Mouse (Mus musculus) midbrain, embryonic 12.5 days (tissue): Measurements from ENCODE around the gene Olfr1309. TPM values are rescaled to one million over a fixed set of nuclear protein-coding genes. Genes with fewer than 3 reads are reported as not detected.
"Not testable (repeated sequence)": the region's sequence is repeated elsewhere in the genome, so short reads cannot be mapped to it uniquely, and the experiment has no call there.

ENCODE experiments used
- ATAC-seq: fragments of 200-750 bp; cut with Nextera tagmentation; 2 replicates; pipeline ENCODE4 v1.8.0; 2017; ENCODE audit warnings: low read depth, moderate TSS enrichment, moderate library complexity; ENCODE audit not compliant: low FRiP score
- H3K27ac ChIP-seq: fragments of 300-500 bp; sonication (generic); replicated peaks from 2 replicates; pipeline ENCODE4 v1.5.1; 2016; ENCODE audit warnings: mild to moderate bottlenecking
- H3K27me3 ChIP-seq: fragments of 300-500 bp; sonication (generic); 2 replicates; pipeline ENCODE4 v1.6.1; 2016; ENCODE audit warnings: mild to moderate bottlenecking
- H3K36me3 ChIP-seq: fragments of 300-500 bp; sonication (generic); 2 replicates; pipeline ENCODE4 v1.6.1; 2016
- H3K4me1 ChIP-seq: fragments of 300-500 bp; sonication (generic); 2 replicates; pipeline ENCODE4 v1.6.1; 2016
- H3K4me2 ChIP-seq: fragments of 300-500 bp; sonication (generic); replicated peaks from 2 replicates; pipeline ENCODE4 v1.6.1; 2016; ENCODE audit warnings: mild to moderate bottlenecking, moderate library complexity
- H3K4me3 ChIP-seq: fragments of 300-500 bp; sonication (generic); 2 replicates; pipeline ENCODE4 v1.5.1; 2016; ENCODE audit warnings: mild to moderate bottlenecking
- H3K9ac ChIP-seq: fragments of 300-500 bp; sonication (generic); replicated peaks from 2 replicates; pipeline ENCODE4 v1.6.1; 2016; ENCODE audit warnings: mild to moderate bottlenecking, moderate library complexity
- H3K9me3 ChIP-seq: fragments of 300-500 bp; sonication (generic); 2 replicates; pipeline ENCODE4 v1.6.1; 2016; ENCODE audit warnings: mild to moderate bottlenecking
- WGBS: fragments of 180-500 bp; shearing (Covaris S2); methylation state at CpG from one replicate; pipeline ENCODE4 v1.1.7; 2016; 5-methylcytosine and 5-hydroxymethylcytosine counted together
- polyA plus RNA-seq: library from polyadenylated mRNA; unstranded; fragments of >200 nt; fragmentation: Nextera tagmentation; extraction: Ambion mirVana; gene quantifications from 2 replicates; pipeline ENCODE4 v1.2.1, GENCODE M21; 2016

The Olfr1309 gene
- not detected in 2 replicates for polyA plus RNA-seq

DNA sequence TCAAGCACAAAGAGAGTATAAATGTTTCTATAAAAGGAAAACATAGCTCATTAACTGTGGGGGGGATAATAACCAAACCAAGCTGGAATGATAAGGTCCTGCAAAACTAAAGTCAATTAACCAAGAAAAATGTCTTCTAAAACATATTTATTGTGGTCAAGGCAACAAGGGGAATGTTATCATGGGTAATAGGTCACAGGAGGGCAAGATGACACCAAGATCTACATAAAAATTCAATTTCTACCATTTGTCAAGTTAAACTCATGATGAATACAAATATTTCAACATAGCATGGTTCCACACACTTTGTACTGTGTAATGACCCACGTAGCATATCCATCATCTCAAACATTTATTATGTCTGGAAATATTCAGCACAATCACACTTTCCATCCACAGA lies at the start of gene Olfr1309:
Olfr1309 (minus strand) TSS at position 101 of the 400 bp plus-strand sequence.
- Histone ChIP-seq H3K27ac (no peak within 1 kb of the TSS), H3K9ac (no peak within 1 kb of the TSS), H3K36me3 (no peaks in the 10 kb centered on the region), H3K27me3 (no peaks in the 10 kb centered on the region), H3K4me1 (no peaks in the 10 kb centered on the region), H3K9me3 (no peaks in the 10 kb centered on the region), H3K4me2 (no peak within 1 kb of the TSS), H3K4me3 (no peak within 1 kb of the TSS)
- 64% methylated on average over 1 of the region's 1 CpGs for WGBS
- no peak for ATAC-seq

DNA sequence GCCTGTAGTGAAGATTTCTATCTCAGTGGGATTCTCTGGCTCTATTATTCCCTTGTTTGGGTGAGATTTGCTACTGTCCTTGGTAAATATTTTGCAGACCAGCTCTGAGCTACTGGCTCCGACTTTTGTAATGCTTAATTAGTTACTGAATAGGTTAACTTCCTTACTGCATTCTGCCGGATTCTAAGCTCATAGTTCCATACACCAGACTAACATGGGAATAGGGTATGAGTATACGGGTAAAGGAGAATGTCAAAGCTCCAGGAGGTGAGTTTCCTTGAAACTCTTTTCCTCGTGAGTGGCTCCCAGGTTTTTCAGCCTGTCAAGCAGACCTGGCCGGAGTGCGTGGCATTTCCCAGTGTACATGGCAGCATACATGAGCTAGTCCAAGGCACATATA lies 36.9 kb upstream of the Olfr1309 start:
- not testable (repeated sequence) for H3K4me1 ChIP-seq, ATAC-seq, H3K9ac ChIP-seq, H3K27me3 ChIP-seq, H3K36me3 ChIP-seq, H3K27ac ChIP-seq, H3K4me2 ChIP-seq, H3K4me3 ChIP-seq, H3K9me3 ChIP-seq
- 55% methylated on average over 6 of the region's 6 CpGs for WGBS

DNA sequence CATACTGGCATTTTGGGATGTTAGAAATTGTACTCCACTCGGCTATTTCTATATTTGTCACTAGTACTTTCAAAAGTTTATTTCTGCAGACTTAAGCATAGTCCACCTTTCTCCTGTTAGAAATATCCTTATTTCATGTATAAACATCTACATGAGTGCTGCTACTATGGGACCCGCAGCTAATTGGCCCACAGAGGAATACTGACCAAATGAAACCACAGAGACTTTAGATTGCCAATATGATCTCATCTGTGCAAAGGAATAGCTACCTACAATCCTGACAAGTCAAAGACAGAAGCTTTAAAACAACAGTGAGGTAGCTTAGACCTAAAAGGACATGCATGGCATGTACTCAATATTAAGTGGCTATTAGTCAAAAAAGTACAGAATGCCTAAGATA lies 34.2 kb upstream of the Olfr1309 start, which contains the start of gene Olfr1311:
Olfr1311 (minus strand) TSS at position 101 of the 400 bp plus-strand sequence.
- no peaks in the 10 kb centered on the region for H3K9me3 ChIP-seq
- ATAC-seq: no peak
- no peak within 1 kb of the TSS for H3K9ac ChIP-seq
- H3K4me2 ChIP-seq: no peak within 1 kb of the TSS
- no peak within 1 kb of the TSS for H3K27ac ChIP-seq
- H3K36me3 ChIP-seq: no peaks in the 10 kb centered on the region
- no peak within 1 kb of the TSS for H3K4me3 ChIP-seq
- H3K4me1 ChIP-seq: no peaks in the 10 kb centered on the region
- H3K27me3 ChIP-seq: no peaks in the 10 kb centered on the region
- 86% methylated on average over 2 of the region's 2 CpGs for WGBS

DNA sequence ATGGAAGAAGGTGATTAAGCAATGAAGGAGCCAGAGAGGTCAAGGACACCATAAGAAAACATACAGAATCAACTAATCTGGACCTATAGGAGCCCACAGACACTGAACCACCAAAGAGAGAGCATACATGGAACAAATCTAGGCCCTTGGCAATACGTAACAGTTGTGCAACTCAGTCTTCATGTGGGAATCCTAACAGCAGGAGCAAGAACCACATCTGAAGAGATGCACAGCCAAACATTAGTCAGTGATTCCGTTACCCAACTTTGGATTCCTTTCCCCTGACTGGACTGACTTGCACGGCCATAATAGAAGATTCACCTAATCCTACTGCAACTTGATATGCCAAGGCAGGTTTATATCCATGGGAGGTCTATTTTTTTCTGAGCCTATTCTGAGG lies 24.8 kb upstream of the Olfr1309 start:
- no peak overlapping the region for H3K9ac ChIP-seq
- H3K4me2 ChIP-seq: no peak overlapping the region
- no peak overlapping the region for H3K27ac ChIP-seq
- WGBS: 89% methylated on average over 3 of the region's 3 CpGs
- no peaks in the 10 kb centered on the region for H3K4me1 ChIP-seq
- no peak overlapping the region for H3K4me3 ChIP-seq
- no peaks in the 10 kb centered on the region for H3K27me3 ChIP-seq
- no peak for ATAC-seq
- H3K36me3 ChIP-seq: no peaks in the 10 kb centered on the region
- no peaks in the 10 kb centered on the region for H3K9me3 ChIP-seq

DNA sequence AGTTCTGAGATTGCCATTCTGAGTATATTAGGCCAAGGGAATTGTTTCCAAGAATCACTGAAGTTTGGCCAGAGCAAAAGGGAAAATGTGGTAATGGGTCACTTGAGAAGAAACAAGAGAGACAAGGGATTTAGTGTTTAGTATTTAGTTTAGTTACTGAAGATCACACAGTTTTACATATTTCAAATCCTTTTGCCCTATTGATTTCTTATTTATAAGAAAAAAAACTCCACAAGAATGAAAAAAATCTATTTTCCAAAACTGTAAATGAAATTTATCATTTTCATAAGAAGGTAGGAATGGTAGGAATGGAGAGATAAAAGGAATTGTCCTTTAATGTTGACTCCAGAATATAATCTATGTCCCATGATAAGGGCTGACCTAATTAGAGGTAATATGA lies 22.5 kb upstream of the Olfr1309 start, which contains the start of gene Olfr1310:
Olfr1310 (minus strand) TSS at position 101 of the 400 bp plus-strand sequence.
- H3K9me3 ChIP-seq: no peaks in the 10 kb centered on the region
- no peaks in the 10 kb centered on the region for H3K36me3 ChIP-seq
- H3K4me3 ChIP-seq: no peak within 1 kb of the TSS
- H3K9ac ChIP-seq: no peak within 1 kb of the TSS
- H3K4me1 ChIP-seq: no peaks in the 10 kb centered on the region
- ATAC-seq: no peak
- H3K4me2 ChIP-seq: no peak within 1 kb of the TSS
- no peak within 1 kb of the TSS for H3K27ac ChIP-seq
- no peaks in the 10 kb centered on the region for H3K27me3 ChIP-seq

DNA sequence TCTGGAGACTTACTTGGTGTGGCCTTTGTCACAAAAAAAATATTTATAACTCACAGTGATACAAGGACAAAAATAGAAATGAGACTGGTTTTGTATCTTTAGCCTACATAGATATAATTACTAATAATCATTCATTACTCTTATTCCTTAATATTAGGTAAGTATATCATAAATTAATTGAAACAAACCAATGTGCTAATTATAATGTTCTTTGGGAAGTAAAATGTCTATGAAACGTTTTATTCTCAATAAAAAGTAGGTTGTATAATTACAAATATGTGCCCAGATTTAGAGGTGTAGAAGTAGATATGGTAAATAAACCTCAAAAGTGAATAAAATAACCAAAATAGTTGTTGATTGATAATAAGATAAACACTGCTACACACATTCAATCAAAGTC lies 25.2 kb downstream of the Olfr1309 start, which contains the start of gene Olfr1308:
Olfr1308 (minus strand) TSS at position 101 of the 400 bp plus-strand sequence.
- H3K9me3 ChIP-seq: no peaks in the 10 kb centered on the region
- 60% methylated on average over 1 of the region's 1 CpGs for WGBS
- ATAC-seq: no peak

DNA sequence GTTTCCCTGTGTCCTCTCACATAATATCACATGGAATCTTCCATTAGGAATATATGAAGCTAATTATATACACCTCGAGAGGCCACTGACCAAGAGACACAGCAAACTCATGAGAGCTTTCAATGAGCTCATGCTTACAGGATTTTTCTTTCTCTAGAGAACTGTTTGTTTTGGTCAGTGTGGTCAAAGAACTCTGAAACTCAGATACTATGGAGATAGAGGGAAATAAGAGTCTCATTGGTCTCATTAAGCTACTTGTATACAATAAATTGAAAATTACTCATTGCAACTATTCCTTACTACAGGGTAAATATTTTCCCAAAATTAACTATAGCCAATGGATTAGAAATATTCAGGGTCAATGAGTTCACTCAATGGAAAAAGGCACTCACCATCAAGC lies 40.7 kb downstream of the Olfr1309 start, which contains the start of gene Olfr1307:
Olfr1307 (minus strand) TSS at position 101 of the 400 bp plus-strand sequence.
- H3K27me3 ChIP-seq: no peaks in the 10 kb centered on the region
- no peak within 1 kb of the TSS for H3K27ac ChIP-seq
- no peak for ATAC-seq
- H3K4me1 ChIP-seq: no peaks in the 10 kb centered on the region
- WGBS: 80% methylated on average over 1 of the region's 1 CpGs
- no peak within 1 kb of the TSS for H3K9ac ChIP-seq
- no peaks in the 10 kb centered on the region for H3K9me3 ChIP-seq
- no peak within 1 kb of the TSS for H3K4me2 ChIP-seq
- no peak within 1 kb of the TSS for H3K4me3 ChIP-seq
- no peaks in the 10 kb centered on the region for H3K36me3 ChIP-seq

More for the DNA sequence above, 25.2 kb downstream of the Olfr1309 start, which contains the start of gene Olfr1308:
- Histone ChIP-seq H3K9ac (no peak within 1 kb of the TSS), H3K4me1 (no peaks in the 10 kb centered on the region), H3K36me3 (no peaks in the 10 kb centered on the region), H3K4me2 (no peak within 1 kb of the TSS), H3K27me3 (no peaks in the 10 kb centered on the region), H3K27ac (no peak within 1 kb of the TSS), H3K4me3 (no peak within 1 kb of the TSS)

Other genes with a start within 250 kb of the Olfr1309 start
- gene Olfr1301, start 239.3 kb downstream of the Olfr1309 start, polyA plus RNA-seq: not detected in 2 replicates
- not detected in 2 replicates for gene Olfr1302, start 212.9 kb downstream of the Olfr1309 start, polyA plus RNA-seq
- not detected in 2 replicates for gene Olfr1303, start 169.9 kb downstream of the Olfr1309 start, polyA plus RNA-seq
- not detected in 2 replicates for gene Olfr1305, start 113.1 kb downstream of the Olfr1309 start, polyA plus RNA-seq
- gene Olfr1306, start 74.0 kb downstream of the Olfr1309 start, polyA plus RNA-seq: not detected in 2 replicates
- 0.01 TPM in 2 replicates for gene Olfr1307, start 40.8 kb downstream of the Olfr1309 start, polyA plus RNA-seq
- not detected in 2 replicates for gene Olfr1308, start 25.3 kb downstream of the Olfr1309 start, polyA plus RNA-seq
- not detected in 2 replicates for gene Olfr1310, start 22.4 kb upstream of the Olfr1309 start, polyA plus RNA-seq
- gene Olfr1311, start 34.1 kb upstream of the Olfr1309 start, polyA plus RNA-seq: not detected in 2 replicates
- gene Olfr1312, start 60.0 kb upstream of the Olfr1309 start, polyA plus RNA-seq: not detected in 2 replicates
- gene Olfr1313, start 87.6 kb upstream of the Olfr1309 start, polyA plus RNA-seq: not detected in 2 replicates
- gene Olfr1314, start 106.5 kb upstream of the Olfr1309 start, polyA plus RNA-seq: not detected in 2 replicates
- gene Olfr1315-ps1, start 125.2 kb upstream of the Olfr1309 start, polyA plus RNA-seq: not detected in 2 replicates
- gene Olfr1316, start 144.7 kb upstream of the Olfr1309 start, polyA plus RNA-seq: not detected in 2 replicates
- not detected in 2 replicates for gene Olfr1317, start 150.0 kb upstream of the Olfr1309 start, polyA plus RNA-seq
- not detected in 2 replicates for gene Olfr1318, start 163.9 kb upstream of the Olfr1309 start, polyA plus RNA-seq
- 11.9 and 13.1 TPM in 2 replicates for gene Lpcat4, start 249.2 kb upstream of the Olfr1309 start, polyA plus RNA-seq